Mouse (Mus musculus): Measurements from ENCODE around the gene Ggps1. TPM values are rescaled to one million over a fixed set of nuclear protein-coding genes. Genes with fewer than 3 reads are reported as not detected.

The Ggps1 gene
- total RNA-seq (2015; ENCODE audit: low replicate concordance) (17.7 and 23.5 TPM in 2 replicates), total RNA-seq (2017; ENCODE audit: low replicate concordance) (12.3 and 13.9 TPM in 2 replicates)

DNA sequence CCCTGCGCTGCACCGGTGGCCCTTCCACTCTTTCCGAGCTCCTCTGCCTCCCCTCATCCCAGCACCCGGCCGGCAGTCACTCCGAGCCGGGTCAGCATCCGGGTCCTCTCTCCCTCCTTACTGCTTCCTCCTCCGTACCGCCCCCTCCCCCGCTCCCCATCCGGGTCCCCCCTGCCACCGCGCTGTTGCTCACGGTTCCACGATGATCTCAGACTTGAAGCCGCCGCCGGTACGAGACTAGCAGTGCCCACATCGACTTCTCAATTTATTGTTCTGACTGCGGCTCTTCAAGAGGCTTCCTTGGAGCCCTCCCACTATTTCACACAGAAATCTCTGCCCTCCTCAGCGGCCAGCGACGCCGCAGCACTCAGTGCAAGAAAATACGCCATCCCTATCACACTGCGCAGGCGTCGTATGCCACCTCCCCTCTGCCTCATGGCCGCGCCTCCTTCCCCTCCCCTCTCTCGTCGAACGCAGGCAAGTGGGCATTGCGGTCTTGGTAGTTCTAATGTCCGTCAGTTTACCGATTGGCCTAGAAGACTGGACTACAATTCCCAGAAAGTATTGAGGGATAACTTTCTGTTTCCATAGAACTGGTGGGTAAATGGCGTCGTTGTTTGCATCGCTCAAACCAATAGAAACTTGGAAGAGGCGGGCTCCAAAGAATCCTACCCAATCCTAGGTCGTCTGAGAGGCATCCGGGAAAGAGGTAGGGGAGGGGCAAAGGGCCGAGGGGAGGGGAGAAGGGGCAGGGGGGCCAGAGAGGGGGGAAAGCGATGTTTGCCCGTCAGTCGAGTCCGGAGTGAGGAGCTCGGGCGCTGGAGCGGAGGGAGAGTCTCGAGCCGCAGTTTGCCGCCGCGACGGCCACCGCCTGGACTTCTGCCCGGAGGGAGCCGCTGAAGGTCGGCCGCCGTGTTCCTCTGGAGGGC lies at the start of gene Ggps1, which contains the start of gene Arid4b:
Gene Ggps1, minus strand, starts transcription at position 476 of the 929 bp plus-strand sequence.
Gene Arid4b, plus strand, starts transcription at position 220 of the 929 bp plus-strand sequence.
- ATAC-seq (replicated peaks; ENCODE audit: low FRiP score, poor library complexity, severe bottlenecking) = peak; percentile 94

DNA sequence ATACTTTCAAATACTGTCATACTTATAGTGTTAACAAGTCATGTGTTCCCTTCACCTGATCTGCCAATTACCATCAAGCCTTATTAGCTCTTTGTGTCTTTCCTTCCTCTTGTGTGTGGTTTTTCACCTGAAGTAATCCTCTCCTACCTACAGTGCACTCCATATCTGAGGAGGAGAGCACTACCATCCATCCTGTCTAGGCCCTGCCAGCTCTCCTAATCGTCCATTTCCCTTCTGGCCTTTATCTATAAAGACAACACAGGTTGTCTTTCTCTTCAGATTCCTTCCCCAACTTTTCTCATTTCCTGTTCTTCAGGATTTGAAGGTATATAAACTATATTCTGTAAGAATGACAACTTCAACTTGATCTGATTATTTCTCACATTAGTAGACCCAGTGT lies 47.9 kb upstream of the Ggps1 start:
- no peak for ATAC-seq (replicated peaks; ENCODE audit: low FRiP score, poor library complexity, severe bottlenecking)

DNA sequence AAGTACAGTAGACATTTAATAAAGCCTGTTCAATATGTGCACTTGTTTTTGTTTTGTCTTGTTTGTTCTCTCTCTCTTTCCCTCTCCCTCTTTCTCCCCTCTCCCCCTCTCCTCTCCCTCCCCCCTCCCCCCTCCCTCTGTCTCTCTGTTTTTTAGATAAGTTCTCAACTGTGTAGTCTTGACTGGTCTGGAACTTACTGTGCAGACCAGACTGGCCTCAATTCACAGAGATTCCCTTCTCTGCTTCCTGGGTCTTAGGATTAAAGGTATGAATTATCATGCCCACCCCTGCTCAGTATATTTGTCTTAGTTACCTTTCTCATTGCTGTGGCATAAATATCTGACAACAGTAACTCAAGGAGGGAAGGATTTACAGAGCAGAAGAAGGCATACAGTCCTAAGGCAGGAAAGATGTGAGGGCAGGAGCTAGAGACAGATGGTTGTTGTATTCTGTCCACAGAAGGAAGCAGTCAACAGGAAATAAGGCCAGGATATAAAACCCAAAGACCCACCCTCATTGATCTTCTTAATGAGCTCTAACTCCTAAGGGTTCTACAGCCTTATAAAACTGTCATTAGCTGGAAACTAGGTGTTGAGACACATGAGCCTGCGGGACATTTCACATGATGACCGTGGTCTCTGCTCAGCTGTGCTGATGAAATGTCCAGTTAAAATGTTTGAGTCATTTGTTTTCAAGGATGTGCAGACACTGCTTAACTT lies 47.0 kb upstream of the Ggps1 start:
- no peak for ATAC-seq (replicated peaks; ENCODE audit: low FRiP score, poor library complexity, severe bottlenecking)

DNA sequence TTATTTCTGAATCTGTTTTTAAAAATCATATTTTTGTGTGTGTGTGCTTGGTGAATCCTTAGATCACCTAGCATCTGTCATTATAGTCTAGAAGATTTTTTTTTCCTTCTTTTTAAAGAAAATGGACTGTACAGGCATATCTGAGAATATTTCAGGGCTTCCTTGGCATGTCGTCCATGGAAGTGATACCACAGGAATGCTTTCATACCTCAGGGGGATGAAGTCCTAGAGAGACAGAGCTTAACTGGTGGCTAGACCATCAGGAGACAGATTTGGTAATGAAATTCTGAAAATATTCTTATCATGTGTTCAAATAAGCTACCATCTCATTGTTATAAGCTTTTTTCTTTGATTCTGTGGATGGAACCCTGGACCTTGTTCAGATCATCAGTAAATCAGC lies 39.7 kb upstream of the Ggps1 start:
- ATAC-seq (replicated peaks; ENCODE audit: low FRiP score, poor library complexity, severe bottlenecking) = no peak

DNA sequence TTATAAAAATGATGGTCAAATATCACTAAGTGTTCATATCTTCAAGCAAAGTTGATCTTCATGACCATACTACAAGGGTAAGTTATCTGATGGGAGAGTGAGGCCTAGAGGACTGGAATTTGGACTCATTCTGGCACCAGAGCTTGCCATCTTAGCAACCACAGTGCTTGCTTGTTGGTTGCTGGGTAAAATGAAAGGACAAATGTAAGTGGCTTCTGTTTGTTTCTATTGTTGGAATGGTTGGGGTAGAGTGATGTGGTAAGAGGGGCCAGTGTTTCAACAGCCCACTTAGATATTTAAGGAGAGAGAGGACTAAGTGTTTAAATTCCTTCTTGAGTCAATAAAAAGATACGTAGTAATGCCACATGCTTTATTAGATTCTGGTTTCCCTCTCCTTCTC lies 25.4 kb upstream of the Ggps1 start:
- ATAC-seq (replicated peaks; ENCODE audit: low FRiP score, poor library complexity, severe bottlenecking) = no peak

DNA sequence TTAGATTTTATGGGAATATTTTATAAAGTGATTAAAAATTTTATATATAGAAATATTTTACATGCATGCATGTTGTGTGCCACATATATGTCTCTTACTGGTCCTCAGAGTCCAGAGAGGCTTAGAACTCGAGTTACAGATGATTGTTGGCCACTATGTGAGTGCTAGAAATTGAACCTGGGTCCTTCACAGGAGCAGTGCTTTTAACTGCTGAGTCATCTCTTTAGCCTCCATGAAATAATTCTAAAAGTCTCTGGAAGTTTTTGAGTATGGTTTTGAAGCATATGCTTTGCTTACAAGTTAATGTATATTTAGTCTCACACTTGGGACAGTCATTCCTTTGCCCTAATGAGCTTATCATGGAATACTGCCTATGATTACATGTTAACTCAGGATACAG lies 12.0 kb upstream of the Ggps1 start:
- no peak for ATAC-seq (replicated peaks; ENCODE audit: low FRiP score, poor library complexity, severe bottlenecking)

DNA sequence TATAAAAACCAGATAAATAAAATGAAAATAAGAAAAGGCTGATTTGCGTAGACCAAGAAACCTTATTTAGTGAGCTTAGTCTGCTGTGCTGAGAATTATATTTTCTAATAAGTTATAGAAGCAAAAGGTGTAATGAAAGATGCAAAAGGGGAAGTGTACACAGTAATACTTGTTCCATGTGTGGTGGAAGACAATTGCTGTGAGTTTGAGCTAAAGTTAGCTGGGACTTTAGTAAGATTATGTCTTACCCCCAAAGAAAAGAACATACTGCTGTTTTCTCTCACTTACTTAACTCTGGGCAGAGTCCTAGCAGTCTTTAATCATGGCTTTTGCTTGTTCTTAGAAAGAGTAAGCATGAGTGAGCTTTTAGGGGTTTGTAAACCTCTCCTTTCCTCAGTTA lies 11.1 kb upstream of the Ggps1 start:
- ATAC-seq (replicated peaks; ENCODE audit: low FRiP score, poor library complexity, severe bottlenecking) = no peak

DNA sequence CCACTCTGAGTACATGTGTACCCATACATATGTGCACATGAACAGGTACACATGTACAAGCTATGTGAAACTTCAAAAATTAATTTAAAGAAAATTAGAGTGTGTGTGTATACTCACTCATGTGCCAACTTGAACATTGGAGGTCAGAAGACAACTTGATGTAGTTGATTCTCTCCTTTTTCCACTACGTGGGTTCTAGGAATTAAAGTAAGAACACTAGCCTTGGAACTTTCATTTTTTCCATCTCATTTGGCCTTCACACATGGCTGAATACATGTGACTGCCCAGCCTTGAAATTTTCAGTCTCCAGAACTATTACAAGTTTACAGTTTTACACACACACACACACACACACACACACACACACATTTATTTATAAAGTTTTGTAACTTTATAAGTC lies 6.0 kb upstream of the Ggps1 start:
- ATAC-seq (replicated peaks; ENCODE audit: low FRiP score, poor library complexity, severe bottlenecking) = no peak

DNA sequence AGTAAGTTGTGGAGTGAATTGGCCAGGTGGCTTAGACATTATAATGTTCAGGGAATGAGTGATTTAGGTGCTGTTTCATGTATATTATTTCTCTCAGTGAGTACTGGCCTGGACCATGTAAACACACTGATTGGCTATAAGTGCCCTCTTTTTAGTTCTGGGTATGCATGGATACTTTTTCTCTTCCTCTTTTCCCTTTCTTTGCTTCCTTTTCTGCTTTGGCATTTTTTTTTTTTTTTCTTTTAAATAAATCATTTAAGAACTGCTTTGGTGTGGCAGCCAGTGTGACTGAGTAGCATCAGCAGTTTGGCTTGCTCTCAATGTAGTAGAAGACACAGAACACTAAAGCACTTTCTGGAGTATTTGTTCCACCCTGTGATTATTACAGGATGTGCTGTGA lies 4.7 kb upstream of the Ggps1 start:
- ATAC-seq (replicated peaks; ENCODE audit: low FRiP score, poor library complexity, severe bottlenecking) = no peak

DNA sequence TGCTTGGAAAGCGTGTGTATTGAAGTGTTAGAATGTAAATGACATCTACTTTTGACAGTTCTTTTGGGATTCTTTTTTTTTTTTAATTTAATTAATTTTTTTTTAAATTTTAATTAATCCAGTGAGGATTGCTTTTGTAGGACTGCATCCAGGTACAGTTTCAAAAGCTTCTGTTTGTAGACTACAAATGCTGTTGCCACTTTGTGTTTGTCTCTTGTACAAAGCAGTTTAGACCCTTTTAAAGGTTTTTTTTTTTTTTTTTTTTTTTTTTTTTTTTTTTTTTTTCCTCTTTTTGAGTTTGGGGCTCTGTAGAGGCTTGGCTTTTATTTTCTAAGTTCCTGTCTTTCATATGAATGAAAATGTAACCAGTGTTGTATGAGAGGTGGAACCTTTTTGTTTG lies 2.4 kb upstream of the Ggps1 start:
- ATAC-seq (replicated peaks; ENCODE audit: low FRiP score, poor library complexity, severe bottlenecking) = no peak

DNA sequence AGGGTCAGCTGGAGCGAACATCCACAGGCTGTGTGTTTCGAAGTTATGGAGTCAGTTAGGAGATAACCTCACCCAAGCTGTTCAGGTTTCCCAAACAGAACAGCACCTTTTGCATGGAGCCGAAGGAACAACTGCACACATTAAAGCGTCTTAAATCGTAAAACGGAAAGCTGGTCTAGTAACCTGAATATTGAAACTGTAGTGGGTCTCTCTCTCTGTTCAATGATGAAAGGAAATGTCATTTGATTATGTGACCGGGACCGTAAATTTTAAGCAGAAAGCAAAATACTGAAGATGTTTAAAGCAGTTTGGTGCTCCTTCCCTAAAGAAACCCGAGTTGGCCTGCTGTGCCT lies 1.7 kb upstream of the Ggps1 start:
- ATAC-seq (replicated peaks; ENCODE audit: low FRiP score, poor library complexity, severe bottlenecking) = no peak

DNA sequence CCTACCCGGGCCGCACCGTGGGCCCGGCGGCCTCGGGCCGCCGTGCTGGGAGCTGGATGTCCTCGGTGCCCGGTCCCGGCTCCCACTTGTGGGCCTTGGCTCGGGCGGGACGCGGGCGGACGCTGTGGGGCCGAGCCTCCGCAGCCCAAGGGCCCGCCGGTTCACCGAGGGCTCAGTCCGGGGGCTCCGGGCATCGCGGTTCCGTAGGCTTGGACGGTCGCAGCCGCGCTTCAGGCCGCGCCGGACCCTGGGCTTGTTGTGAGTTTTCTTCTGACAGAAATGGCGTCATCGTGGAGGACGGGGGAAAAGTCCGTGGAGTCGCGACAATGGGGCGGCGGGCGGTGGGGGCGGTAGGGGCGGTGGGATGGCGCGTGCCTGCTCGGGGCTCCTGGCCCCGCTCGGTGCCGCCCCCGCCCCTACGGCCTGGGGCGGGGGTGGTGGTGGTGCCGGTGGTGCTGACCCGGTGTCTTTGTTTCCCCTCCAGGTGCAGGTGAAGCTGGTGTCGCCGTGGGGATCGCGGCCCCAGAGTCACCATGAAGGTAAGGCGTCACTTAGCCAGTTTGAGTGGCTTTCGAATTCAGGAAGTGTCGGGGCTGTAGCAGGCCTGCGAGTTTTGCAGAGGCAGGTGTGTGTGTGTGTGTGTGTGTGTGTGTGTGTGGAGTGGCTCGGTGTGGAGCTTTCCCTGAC lies 1.2 kb upstream of the Ggps1 start:
- no peak for ATAC-seq (replicated peaks; ENCODE audit: low FRiP score, poor library complexity, severe bottlenecking)

DNA sequence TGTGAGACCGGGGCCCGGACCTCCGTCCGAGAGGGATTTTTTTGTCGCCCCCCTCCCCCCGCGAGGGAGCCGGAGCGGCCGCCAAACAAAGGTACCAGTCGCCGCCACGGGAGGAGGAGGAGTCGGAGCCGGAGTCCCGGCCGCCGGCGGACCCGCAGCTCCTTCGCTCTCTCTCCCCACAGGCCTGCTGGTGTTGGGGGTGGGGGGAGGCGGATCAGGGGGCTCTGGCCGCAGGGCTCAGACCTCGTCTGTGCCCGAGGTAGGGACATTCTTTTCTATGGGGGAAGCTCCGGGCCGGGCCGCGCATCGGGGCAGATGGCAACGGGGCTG lies 619 bp upstream of the Ggps1 start:
- peak; percentile 20 for ATAC-seq (replicated peaks; ENCODE audit: low FRiP score, poor library complexity, severe bottlenecking)

DNA sequence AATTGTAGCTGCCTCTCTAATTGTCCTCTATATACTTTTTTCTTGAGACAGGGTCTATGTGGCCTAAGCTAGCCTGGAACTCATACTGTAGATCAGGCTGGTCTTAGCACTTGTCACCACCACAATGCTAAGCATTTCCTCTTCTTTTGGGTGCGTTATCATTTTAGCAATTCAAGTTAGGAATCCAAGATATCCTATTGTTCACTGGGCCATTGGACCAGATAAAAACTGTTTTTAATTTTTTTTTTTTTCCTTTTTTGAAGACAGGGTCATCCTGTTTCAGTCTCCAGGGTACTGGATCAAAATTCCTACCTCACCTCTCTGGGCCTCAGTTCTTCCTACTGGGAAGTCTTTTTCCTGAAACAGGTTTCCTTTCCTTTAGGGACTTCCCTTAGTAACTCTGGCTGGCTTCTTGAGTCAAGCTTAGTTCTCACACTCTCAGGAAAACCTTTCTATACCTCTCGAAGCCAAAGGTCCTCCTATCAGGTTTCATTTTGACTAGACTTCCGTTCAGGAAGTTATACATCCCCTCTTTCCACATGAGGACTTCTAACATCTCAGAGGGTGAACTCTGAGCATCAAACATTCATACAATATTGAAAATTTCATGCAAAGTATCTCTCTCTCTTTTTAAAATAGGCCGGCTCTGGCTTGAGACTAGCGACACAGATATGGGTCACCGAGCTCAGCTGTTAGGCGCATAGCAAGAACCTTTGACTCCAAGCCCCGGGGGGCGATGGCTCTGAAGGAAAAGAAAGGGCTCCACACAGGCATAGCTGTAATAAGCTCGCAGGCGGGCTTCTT lies 877 bp downstream of the Ggps1 start:
- ATAC-seq (replicated peaks; ENCODE audit: low FRiP score, poor library complexity, severe bottlenecking) = no peak

DNA sequence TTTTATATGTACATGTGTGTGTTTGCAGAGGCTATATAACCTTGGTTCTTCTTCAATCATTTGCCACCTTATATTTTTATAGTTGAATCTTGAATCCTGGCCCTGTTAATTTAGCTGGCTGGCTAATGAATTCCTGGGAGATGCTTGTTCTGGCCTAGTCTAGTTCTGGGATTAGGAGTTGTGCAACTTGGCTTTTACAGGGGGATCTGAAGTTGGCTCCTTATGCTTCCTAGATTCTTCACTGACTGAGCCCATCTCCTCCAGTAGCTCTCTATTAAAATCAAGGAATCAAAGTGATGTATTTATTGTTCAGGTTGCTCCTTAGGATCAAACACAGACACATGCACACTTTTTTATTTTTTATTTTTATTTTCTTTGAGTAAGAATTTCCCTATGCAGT lies 3.7 kb downstream of the Ggps1 start:
- ATAC-seq (replicated peaks; ENCODE audit: low FRiP score, poor library complexity, severe bottlenecking) = no peak

DNA sequence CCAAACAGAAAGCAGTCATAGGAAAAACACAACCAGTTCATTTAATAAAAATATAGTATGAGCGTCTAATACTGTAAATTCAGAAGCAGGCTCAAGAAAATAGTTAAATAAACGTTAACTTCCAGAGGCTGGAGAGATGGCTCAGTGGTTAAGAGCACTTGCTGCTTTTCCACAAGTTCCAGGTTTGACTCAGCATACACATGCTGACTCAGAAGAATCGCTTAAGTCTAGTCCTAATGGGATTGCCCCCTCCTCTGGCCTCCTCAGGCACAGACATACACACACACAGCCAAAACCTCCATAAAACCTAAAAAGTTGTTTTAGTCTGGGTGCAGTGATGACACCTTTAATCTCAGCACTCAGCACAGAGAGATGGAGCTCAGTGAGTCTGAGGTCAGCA lies 6.5 kb downstream of the Ggps1 start:
- ATAC-seq (replicated peaks; ENCODE audit: low FRiP score, poor library complexity, severe bottlenecking) = no peak

DNA sequence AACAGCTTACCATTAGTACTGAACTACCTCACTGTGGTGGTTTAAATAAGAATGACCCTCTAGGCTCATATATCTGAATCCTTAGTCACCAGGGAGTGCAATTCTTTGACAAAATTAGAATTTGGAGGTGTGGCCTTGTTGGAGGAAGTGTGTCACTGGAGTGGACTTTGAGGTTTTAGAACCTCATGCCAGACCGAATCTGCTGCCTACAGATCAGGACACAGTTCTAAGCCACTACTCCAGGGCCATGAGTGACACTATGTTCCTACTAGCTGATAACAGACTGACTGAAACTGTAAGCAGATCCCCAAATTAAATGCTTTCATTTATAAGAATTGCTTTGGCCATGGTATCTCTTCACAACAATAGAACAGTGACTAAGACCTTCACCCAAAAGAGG lies 13.4 kb downstream of the Ggps1 start:
- no peak for ATAC-seq (replicated peaks; ENCODE audit: low FRiP score, poor library complexity, severe bottlenecking)

DNA sequence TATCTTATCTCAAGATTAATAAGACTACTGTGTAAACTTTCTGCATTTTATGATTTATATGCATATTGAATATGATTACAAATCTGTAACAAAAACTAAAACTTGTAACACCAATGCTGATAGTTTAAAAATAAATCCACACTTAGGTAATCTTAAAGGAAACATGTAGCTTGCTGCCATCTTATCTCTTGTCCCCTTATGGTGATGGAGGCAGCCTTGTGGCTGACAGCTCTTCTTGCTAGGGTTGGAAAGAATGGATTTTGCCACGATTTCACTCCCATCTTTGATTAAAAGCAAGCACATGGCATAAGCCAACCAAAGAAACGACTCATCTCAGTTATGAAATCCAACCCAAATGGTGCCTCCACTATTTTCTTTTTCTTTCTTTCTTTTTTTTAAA lies 18.8 kb downstream of the Ggps1 start:
- ATAC-seq (replicated peaks; ENCODE audit: low FRiP score, poor library complexity, severe bottlenecking) = no peak

DNA sequence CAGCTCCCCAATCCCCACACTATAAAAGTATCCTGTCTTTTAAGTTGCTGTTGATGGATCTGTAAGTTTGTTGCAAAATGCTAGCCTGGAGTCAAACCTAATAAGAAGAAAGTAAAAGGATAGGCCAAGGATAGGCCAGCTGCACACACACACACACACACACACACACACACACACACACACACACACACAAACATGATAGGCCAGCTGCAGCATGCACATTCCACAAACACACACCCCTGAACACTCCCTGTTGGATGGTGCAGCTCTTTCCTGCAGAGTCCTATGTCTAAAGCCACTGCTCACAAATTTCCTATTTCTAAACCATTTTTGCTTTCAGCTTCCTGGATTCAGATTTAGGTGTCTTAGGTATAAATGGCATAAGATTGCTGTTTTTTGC lies 19.4 kb downstream of the Ggps1 start:
- no peak for ATAC-seq (replicated peaks; ENCODE audit: low FRiP score, poor library complexity, severe bottlenecking)

DNA sequence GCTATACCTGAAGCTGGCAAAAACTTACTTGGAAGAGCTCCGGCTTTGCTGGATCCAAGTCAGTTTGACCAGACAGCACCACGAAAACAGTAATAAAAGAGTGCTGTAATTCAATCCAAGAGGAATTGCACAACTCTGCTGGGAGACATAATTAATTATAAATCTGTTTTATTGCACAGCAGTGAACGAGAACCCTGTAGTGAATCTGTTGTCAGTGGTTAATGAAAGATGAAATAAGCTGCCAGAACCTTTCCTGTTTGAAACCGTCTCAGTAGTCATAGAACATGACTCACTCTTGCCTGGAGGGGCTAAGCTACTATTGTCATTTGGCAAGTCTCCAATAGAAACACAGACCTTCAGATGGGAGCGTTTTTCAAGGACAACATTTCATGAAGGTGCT lies 23.1 kb downstream of the Ggps1 start:
- no peak for ATAC-seq (replicated peaks; ENCODE audit: low FRiP score, poor library complexity, severe bottlenecking)

Data from erythroid progenitor cell, adult 5-6 weeks (primary cell).